Mouse (Mus musculus) liver, adult 2 months (tissue): ENCODE results near the gene Spef1. TPM values are rescaled to one million over a fixed set of nuclear protein-coding genes. Genes with fewer than 3 reads are reported as not detected.

ENCODE experiments used
- DNase-seq: peaks from one replicate; pipeline ENCODE4 v3.0.0-alpha.2; 2011; ENCODE audit warnings: low read depth, low spot score; ENCODE audit errors: extremely low read depth
- H3K27ac ChIP-seq: fragments of 200-500 bp; replicated peaks from 2 replicates; pipeline ENCODE4 v1.5.1; 2012; ENCODE audit warnings: low read depth, mild to moderate bottlenecking, control low read depth, inconsistent platforms, low read length; ENCODE audit not compliant: insufficient read depth
- H3K27me3 ChIP-seq: fragments of 200-500 bp; 2 replicates; pipeline ENCODE4 v1.6.1; 2012; ENCODE audit warnings: mild to moderate bottlenecking, moderate library complexity, low read length, inconsistent platforms; ENCODE audit not compliant: control insufficient read depth, insufficient read depth
- H3K36me3 ChIP-seq: fragments of 200-500 bp; 2 replicates; pipeline ENCODE4 v1.6.1; 2012; ENCODE audit warnings: low read length, inconsistent platforms; ENCODE audit not compliant: control insufficient read depth, insufficient read depth
- H3K4me1 ChIP-seq: fragments of 200-500 bp; 2 replicates; pipeline ENCODE4 v1.6.1; 2011; ENCODE audit warnings: low read length; ENCODE audit not compliant: control insufficient read depth, insufficient read depth
- H3K4me3 ChIP-seq: fragments of 200-500 bp; 2 replicates; pipeline ENCODE4 v1.5.1; 2011; ENCODE audit warnings: low read depth, mild to moderate bottlenecking, control low read depth, low read length, moderate library complexity; ENCODE audit not compliant: insufficient read depth
- H3K79me2 ChIP-seq: fragments of 200-500 bp; 2 replicates; pipeline ENCODE4 v1.6.1; 2012; ENCODE audit warnings: inconsistent platforms, mild to moderate bottlenecking, low read length, moderate library complexity; ENCODE audit not compliant: control insufficient read depth, insufficient read depth
- H3K9ac ChIP-seq: fragments of 200-500 bp; 2 replicates; pipeline ENCODE4 v1.6.1; 2012; ENCODE audit warnings: low read depth, mild to moderate bottlenecking, control low read depth, inconsistent platforms, low read length
- CTCF ChIP-seq: fragments of 200-500 bp; IDR thresholded peaks from 2 replicates; pipeline ENCODE4 v1.5.1; 2011; ENCODE audit warnings: low read depth, low read length, control low read depth
- POLR2A ChIP-seq: fragments of 200-500 bp; IDR thresholded peaks from 2 replicates; pipeline ENCODE4 v1.6.1; 2011; ENCODE audit warnings: low read length, control low read depth; ENCODE audit not compliant: insufficient read depth; ENCODE audit errors: extremely low read depth
- whole genome bisulfite sequencing: fragments of 180-500 bp; shearing (Covaris S2); methylation state at CpG from one replicate; pipeline ENCODE4 v1.1.7; 2018; 5-methylcytosine and 5-hydroxymethylcytosine counted together
- polyA plus RNA-seq: library from polyadenylated mRNA; depleted of rRNA; stranded (reverse); fragments of >200 nt; gene quantifications from 2 replicates; pipeline ENCODE4 v1.2.3, GENCODE M21; 2012
- total RNA-seq: library from RNA; depleted of rRNA; stranded (reverse); fragments of >200 nt; gene quantifications from 2 replicates; pipeline ENCODE4 v1.2.3, GENCODE M21; 2014

Spef1 gene
- total and polyA plus RNA-seq, 2 experiments: 0.37 to 0.76 TPM

DNA sequence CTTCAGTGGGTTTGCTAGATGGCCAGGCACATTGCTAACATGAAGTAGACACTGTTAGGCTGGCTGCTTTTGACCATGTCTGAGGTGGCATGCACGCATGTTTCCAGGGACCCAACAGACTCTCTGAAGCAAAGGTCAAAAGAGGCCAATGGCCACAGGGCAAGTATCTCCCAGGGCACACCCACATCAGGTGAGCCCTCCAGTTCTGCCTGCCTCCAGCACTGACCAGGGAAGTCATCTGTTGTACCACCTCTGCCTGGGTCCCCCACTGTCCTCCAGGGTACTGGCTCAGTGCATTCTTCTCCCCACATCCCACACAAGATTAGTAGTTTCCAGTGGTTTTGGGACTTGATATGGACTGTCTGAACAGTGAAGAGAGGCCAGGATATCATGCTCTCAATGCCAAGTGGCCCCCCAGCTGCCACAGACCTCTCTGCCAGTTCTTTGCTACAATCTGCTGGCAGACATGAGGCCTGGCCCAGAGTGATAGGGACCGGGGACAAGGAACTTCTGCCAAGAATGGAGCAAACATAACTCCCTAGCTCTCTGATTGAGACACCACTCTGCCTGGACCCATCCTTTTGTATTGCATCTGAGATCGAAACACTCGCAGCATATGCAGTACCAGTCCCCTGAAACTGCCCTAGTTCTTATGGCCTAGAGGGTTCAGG is 22.2 kb upstream of the Spef1 start:
- Histone ChIP-seq H3K9ac (peak overlapping the region; percentile 12; the same call in 1 of the 2 replicates), H3K27me3 (no peaks in the 10 kb centered on the region), H3K79me2 (peaks cover 9% of the 10 kb centered on the region; the same call in 1 of the 2 replicates), H3K27ac (peak overlapping the region; percentile 96), H3K36me3 (peaks cover 2% of the 10 kb centered on the region; the same call in 1 of the 2 replicates), H3K4me1 (peaks cover 6% of the 10 kb centered on the region), H3K4me3 (no peak overlapping the region)
- no peak for TF ChIP-seq CTCF
- no peak for TF ChIP-seq POLR2A
- DNase-seq: peak; percentile 66
- 18% methylated on average over 4 of the region's 4 CpGs for WGBS

DNA sequence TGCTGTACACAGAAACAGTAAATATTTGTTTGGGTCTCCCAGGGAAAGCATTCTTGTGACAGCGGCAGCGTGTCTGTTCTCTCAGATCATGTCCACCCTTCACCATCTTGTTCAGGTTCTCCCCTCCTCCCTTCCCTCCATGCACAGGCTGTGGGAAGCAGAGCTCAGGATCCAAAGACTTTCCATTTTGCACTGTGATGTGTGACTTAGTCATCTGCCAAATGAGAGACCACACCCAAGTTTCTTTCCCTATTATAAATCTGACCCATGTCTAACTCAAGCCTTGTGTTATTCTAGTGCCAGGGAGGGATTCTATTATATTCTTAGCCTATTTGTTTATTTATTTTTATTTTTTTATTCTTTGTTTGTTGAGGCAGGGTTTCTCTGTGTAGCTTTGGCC is 21.3 kb upstream of the Spef1 start:
- Histone ChIP-seq H3K79me2 (peaks cover 9% of the 10 kb centered on the region; the same call in 1 of the 2 replicates), H3K4me1 (peaks cover 6% of the 10 kb centered on the region), H3K4me3 (no peak overlapping the region), H3K9ac (no peak overlapping the region), H3K36me3 (peaks cover 2% of the 10 kb centered on the region; the same call in 1 of the 2 replicates), H3K27ac (no peak overlapping the region), H3K27me3 (no peaks in the 10 kb centered on the region)
- TF ChIP-seq CTCF (no peak), POLR2A (no peak)
- WGBS: 95% methylated on average over 2 of the region's 2 CpGs
- no peak for DNase-seq

DNA sequence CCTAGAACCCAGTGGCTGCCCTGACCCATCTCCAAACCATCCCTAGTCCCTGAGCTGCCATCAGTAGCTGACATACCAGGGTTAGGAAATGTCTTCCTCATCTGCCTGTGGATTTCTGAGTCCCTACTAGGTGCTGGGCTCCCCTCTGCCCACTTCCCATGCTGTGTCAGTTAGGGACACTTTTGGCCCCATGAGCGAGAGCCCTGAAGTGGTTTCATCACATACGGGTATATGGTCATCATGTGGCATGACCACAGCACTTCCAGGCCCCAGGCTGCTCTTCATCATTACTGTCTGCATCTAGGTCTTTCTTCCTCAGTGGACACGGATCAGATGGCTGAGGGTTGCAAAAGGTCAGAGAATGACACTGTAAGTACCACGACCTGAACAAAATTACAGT is 19.7 kb upstream of the Spef1 start, which contains the start of gene Ap5s1:
Gene Ap5s1 (plus strand): TSS at position 301 of the 400 bp plus-strand sequence.
- Histone ChIP-seq H3K4me1 (peaks cover 4% of the 10 kb centered on the region), H3K27ac (no peak within 1 kb of the TSS), H3K79me2 (peaks cover under 1% of the 10 kb centered on the region; the same call in 1 of the 2 replicates), H3K27me3 (no peaks in the 10 kb centered on the region), H3K9ac (no peak within 1 kb of the TSS), H3K4me3 (no peak within 1 kb of the TSS), H3K36me3 (no peaks in the 10 kb centered on the region)
- 83% methylated on average over 4 of the region's 4 CpGs for WGBS
- no peak for DNase-seq
- no peak for TF ChIP-seq CTCF
- TF ChIP-seq POLR2A: no peak

DNA sequence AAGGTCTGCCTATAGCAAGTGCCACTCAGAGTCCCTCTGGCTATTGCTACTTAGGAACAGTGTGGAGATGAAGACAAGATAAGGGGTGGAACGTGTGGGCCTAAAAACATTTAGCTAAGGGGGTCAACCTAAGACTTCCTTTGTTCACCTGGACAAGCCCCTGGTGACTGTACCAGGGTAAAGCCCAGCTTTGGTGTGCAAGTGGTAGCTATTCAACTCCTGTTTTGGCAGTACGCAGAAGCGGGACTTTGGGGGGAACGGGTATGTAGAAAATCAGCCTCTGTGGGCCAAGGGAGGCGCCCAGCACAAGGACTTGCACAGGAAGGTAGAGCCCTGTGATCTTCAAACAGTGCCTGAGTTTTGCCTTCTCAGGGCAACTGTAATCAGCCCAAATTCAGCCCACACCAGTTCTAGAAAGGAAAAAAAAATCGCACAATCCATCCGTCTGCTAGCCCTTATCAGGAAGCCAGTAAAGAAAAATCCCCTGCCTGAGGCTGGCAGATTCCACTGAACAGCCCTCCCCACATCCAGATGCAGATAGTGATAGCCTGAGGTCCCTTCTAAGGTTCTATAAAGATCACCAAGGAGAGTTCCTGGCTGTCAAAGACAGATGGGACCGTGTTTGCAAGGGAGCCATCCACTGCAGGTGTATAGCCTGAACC is 18.6 kb upstream of the Spef1 start:
- TF ChIP-seq CTCF (no peak), POLR2A (no peak)
- DNase-seq: no peak
- H3K79me2 ChIP-seq: no peaks in the 10 kb centered on the region
- H3K27me3 ChIP-seq: no peaks in the 10 kb centered on the region
- H3K9ac ChIP-seq: no peak overlapping the region
- no peak overlapping the region for H3K27ac ChIP-seq
- 86% methylated on average over 8 of the region's 8 CpGs for WGBS
- H3K4me3 ChIP-seq: no peak overlapping the region
- H3K4me1 ChIP-seq: peaks cover 3% of the 10 kb centered on the region
- no peaks in the 10 kb centered on the region for H3K36me3 ChIP-seq

DNA sequence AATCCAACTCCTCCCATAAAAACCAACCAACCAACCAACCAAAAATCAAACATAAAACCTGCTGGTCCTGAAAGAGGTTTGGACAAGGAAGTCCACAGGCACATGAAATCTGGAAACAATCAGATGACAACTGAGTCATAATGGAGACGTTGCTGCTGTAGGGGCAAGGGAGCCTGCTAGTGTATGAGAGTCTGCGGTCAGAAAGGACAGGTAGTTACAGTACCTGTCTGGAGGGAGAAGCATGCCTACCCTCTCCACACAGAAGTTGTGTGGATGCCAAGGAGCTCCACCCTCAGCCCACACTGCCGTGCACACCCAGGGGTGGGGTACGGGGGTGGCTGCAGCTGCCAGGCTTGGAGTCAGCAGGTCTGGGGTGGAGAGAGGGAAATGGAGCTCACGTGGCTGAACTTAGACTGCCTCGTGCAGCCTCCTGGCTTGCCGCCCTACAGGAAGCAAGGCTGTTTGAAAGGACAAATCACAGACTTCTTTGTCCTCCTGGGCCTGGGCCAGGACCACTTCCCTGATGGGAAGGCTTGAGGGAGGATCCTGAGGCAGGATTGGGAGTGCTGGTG is 17.4 kb upstream of the Spef1 start:
- 57% methylated on average over 7 of the region's 7 CpGs for WGBS
- peak overlapping the region; percentile 73 for H3K27ac ChIP-seq
- no peak for TF ChIP-seq CTCF
- no peak for TF ChIP-seq POLR2A
- peak overlapping the region; percentile 10; the same call in 1 of the 2 replicates for H3K4me3 ChIP-seq
- peaks cover 3% of the 10 kb centered on the region for H3K4me1 ChIP-seq
- H3K9ac ChIP-seq: peak overlapping the region; percentile 33; the same call in 1 of the 2 replicates
- no peaks in the 10 kb centered on the region for H3K36me3 ChIP-seq
- H3K27me3 ChIP-seq: no peaks in the 10 kb centered on the region
- H3K79me2 ChIP-seq: no peaks in the 10 kb centered on the region
- peak; percentile 60 for DNase-seq
